17 mouse cellular contexts compared by ENCODE assay signal in genomic region chr1:158920451-158920850, GRCm38 (mm10). TPM values are rescaled to one million over a fixed set of nuclear protein-coding genes. Genes with fewer than 3 reads are reported as not detected.
"Had no signal": no experiment of that assay in that cellular context is flagged by ENCODE, and none has a peak within 500 bp of the region (broad histone marks: within the 10 kb centered on the region; RNA-seq: fewer than 3 reads in every experiment).

No protein-coding gene starts in this region.

- H3K36me3 ChIP-seq: limb, embryonic 12.5 days; liver, embryonic 13.5 days; midbrain, embryonic 10.5 days; neural tube, embryonic 13.5 days; stomach, embryonic 15.5 days had no signal

- H3K27ac ChIP-seq: layer of hippocampus, adult 2 months; limb, embryonic 12.5 days; liver, embryonic 13.5 days; midbrain, embryonic 10.5 days; neural tube, embryonic 13.5 days; stomach, embryonic 15.5 days had no signal

- H3K27me3 ChIP-seq: limb, embryonic 12.5 days; liver, embryonic 13.5 days; neural tube, embryonic 13.5 days; stomach, embryonic 15.5 days had no signal

- DNase-seq: kidney, adult 18-20 months; kidney, postnatal 10 days; kidney, postnatal 4 days; liver; liver, embryonic 13.5 days; liver, postnatal 0 days; midbrain, embryonic 14.5 days; retina, postnatal 1 day; right cerebral cortex, postnatal 14 days; thymus, adult 2 months; thymus, postnatal 25 days had no signal

- H3K4me3 ChIP-seq: layer of hippocampus, adult 2 months; limb, embryonic 12.5 days; liver, embryonic 13.5 days; midbrain, embryonic 10.5 days; neural tube, embryonic 13.5 days; stomach, embryonic 15.5 days had no signal

- ATAC-seq: liver, postnatal 0 days had no signal

- H3K9ac ChIP-seq: limb, embryonic 12.5 days; liver, embryonic 13.5 days; liver, postnatal 0 days; neural tube, embryonic 13.5 days; stomach, embryonic 15.5 days had no signal

- H3K4me2 ChIP-seq: limb, embryonic 12.5 days; liver, embryonic 13.5 days; neural tube, embryonic 13.5 days; stomach, embryonic 15.5 days had no signal

- H3K4me1 ChIP-seq: limb, embryonic 12.5 days; liver, embryonic 13.5 days; midbrain, embryonic 10.5 days; neural tube, embryonic 13.5 days; stomach, embryonic 15.5 days had no signal

- H3K9me3 ChIP-seq: limb, embryonic 12.5 days; liver, embryonic 13.5 days; midbrain, embryonic 10.5 days; neural tube, embryonic 13.5 days; stomach, embryonic 15.5 days had no signal

RNA-seq across cellular contexts. Expression of gene Pappa2, which starts 59.8 kb away (rescaled TPM):
- total RNA-seq: megakaryocyte, adult 5-6 weeks had no signal
